Mouse (Mus musculus) urinary bladder, adult 2 months (tissue): ENCODE measurements around the gene Gm29866. TPM values are rescaled to one million over a fixed set of nuclear protein-coding genes. Genes with fewer than 3 reads are reported as not detected.
"Not testable (repeated sequence)": the region's sequence is repeated elsewhere in the genome, so short reads cannot be mapped to it uniquely, and the experiment has no call there.

ENCODE experiments used
- DNase-seq: peaks from one replicate; pipeline ENCODE4 v3.0.0; 2022; ENCODE audit warnings: low spot score
- polyA plus RNA-seq: library from polyadenylated mRNA; depleted of rRNA; stranded (reverse); fragments of >200 nt; gene quantifications from 2 replicates; pipeline ENCODE4 v1.2.3, GENCODE M21; 2012; rRNA removed

Gm29866 gene
- not detected in 2 replicates for polyA plus RNA-seq

- DNase-seq = not testable (repeated sequence)
These were observed at the start of gene Gm29866 for GRCm38 (mm10) chrY:20993557-20993956. TSS of gene Gm29866 (minus strand) at chrY:20993657.

Other genes starting within 250 kb of the Gm29866 start
- gene Gm20909, start 170.9 kb upstream of the Gm29866 start, polyA plus RNA-seq = not detected in 2 replicates
- gene Gm20865, start 247.9 kb upstream of the Gm29866 start, polyA plus RNA-seq = not detected in 2 replicates